Mouse (Mus musculus): ENCODE measurements around the gene Mzt1.
"Not testable (repeated sequence)": the region's sequence is repeated elsewhere in the genome, so short reads cannot be mapped to it uniquely, and the experiment has no call there.

The Mzt1 gene

GRCm38 (mm10) chr14:99046031-99046781 lies at the start of gene Mzt1, which contains the start of gene Bora:
TSS of gene Mzt1 (minus strand) at chr14:99046134.
TSS of gene Bora (plus strand) at chr14:99046222.
- Histone ChIP-seq H3K36me3 (ENCODE audit: control insufficient read depth, insufficient read depth, low read length, poor library complexity, severe bottlenecking) (no peaks in the 10 kb centered on the region; the same call in 1 of the 2 replicates), H3K27me3 (ENCODE audit: control insufficient read depth, insufficient read depth, low read length, poor library complexity, severe bottlenecking) (no peaks in the 10 kb centered on the region)
- peak; percentile 96 for DNase-seq (ENCODE audit: low read depth, low spot score)

- no peak for DNase-seq (ENCODE audit: low read depth, low spot score)
- H3K36me3 ChIP-seq (ENCODE audit: control insufficient read depth, insufficient read depth, low read length, poor library complexity, severe bottlenecking): peaks cover 23% of the 10 kb centered on the region
Observed at GRCm38 (mm10) chr14:99088947-99089346, 43.0 kb upstream of the Mzt1 start.

GRCm38 (mm10) chr14:99071146-99071545 lies 25.2 kb upstream of the Mzt1 start:
- Histone ChIP-seq H3K36me3 (ENCODE audit: control insufficient read depth, insufficient read depth, low read length, poor library complexity, severe bottlenecking) (0 out of 2 replicates have a peak, but pooled peaks cover 4% of the 10 kb centered on the region), H3K27me3 (ENCODE audit: control insufficient read depth, insufficient read depth, low read length, poor library complexity, severe bottlenecking) (no peaks in the 10 kb centered on the region)
- DNase-seq (ENCODE audit: low read depth, low spot score): no peak

More at GRCm38 (mm10) chr14:99088947-99089346, 43.0 kb upstream of the Mzt1 start:
- H3K27me3 ChIP-seq (ENCODE audit: control insufficient read depth, insufficient read depth, low read length, poor library complexity, severe bottlenecking): 0 out of 2 replicates have a peak, but pooled peaks cover 2% of the 10 kb centered on the region

- Histone ChIP-seq H3K27me3 (ENCODE audit: control insufficient read depth, insufficient read depth, low read length, poor library complexity, severe bottlenecking) (no peaks in the 10 kb centered on the region), H3K36me3 (ENCODE audit: control insufficient read depth, insufficient read depth, low read length, poor library complexity, severe bottlenecking) (peaks cover 2% of the 10 kb centered on the region; the same call in 1 of the 2 replicates)
- DNase-seq (ENCODE audit: low read depth, low spot score): no peak
Observed at GRCm38 (mm10) chr14:99063091-99063490, 17.2 kb upstream of the Mzt1 start.

GRCm38 (mm10) chr14:99060616-99061015 lies 14.7 kb upstream of the Mzt1 start:
- Histone ChIP-seq H3K36me3 (ENCODE audit: control insufficient read depth, insufficient read depth, low read length, poor library complexity, severe bottlenecking) (peaks cover 2% of the 10 kb centered on the region; the same call in 1 of the 2 replicates), H3K27me3 (ENCODE audit: control insufficient read depth, insufficient read depth, low read length, poor library complexity, severe bottlenecking) (no peaks in the 10 kb centered on the region)
- no peak for DNase-seq (ENCODE audit: low read depth, low spot score)

- H3K36me3 ChIP-seq (ENCODE audit: control insufficient read depth, insufficient read depth, low read length, poor library complexity, severe bottlenecking): peaks cover 2% of the 10 kb centered on the region; the same call in 1 of the 2 replicates
- no peak for DNase-seq (ENCODE audit: low read depth, low spot score)
Observed at GRCm38 (mm10) chr14:99058959-99059586, 13.1 kb upstream of the Mzt1 start.

GRCm38 (mm10) chr14:99046782-99047181 lies 848 bp upstream of the Mzt1 start:
- DNase-seq (ENCODE audit: low read depth, low spot score): peak; percentile 17
- Histone ChIP-seq H3K27me3 (ENCODE audit: control insufficient read depth, insufficient read depth, low read length, poor library complexity, severe bottlenecking) (no peaks in the 10 kb centered on the region), H3K36me3 (ENCODE audit: control insufficient read depth, insufficient read depth, low read length, poor library complexity, severe bottlenecking) (no peaks in the 10 kb centered on the region; the same call in 1 of the 2 replicates)

More at GRCm38 (mm10) chr14:99058959-99059586, 13.1 kb upstream of the Mzt1 start:
- no peaks in the 10 kb centered on the region for H3K27me3 ChIP-seq (ENCODE audit: control insufficient read depth, insufficient read depth, low read length, poor library complexity, severe bottlenecking)

GRCm38 (mm10) chr14:99045378-99046030 lies 430 bp downstream of the Mzt1 start:
- DNase-seq (ENCODE audit: low read depth, low spot score): peak; percentile 72
- Histone ChIP-seq H3K27me3 (ENCODE audit: control insufficient read depth, insufficient read depth, low read length, poor library complexity, severe bottlenecking) (no peaks in the 10 kb centered on the region), H3K36me3 (ENCODE audit: control insufficient read depth, insufficient read depth, low read length, poor library complexity, severe bottlenecking) (no peaks in the 10 kb centered on the region; the same call in 1 of the 2 replicates)

GRCm38 (mm10) chr14:99044718-99045117 lies 1.2 kb downstream of the Mzt1 start:
- Histone ChIP-seq H3K36me3 (ENCODE audit: control insufficient read depth, insufficient read depth, low read length, poor library complexity, severe bottlenecking) (no peaks in the 10 kb centered on the region; the same call in 1 of the 2 replicates), H3K27me3 (ENCODE audit: control insufficient read depth, insufficient read depth, low read length, poor library complexity, severe bottlenecking) (no peaks in the 10 kb centered on the region)
- no peak for DNase-seq (ENCODE audit: low read depth, low spot score)

- H3K27me3 ChIP-seq (ENCODE audit: control insufficient read depth, insufficient read depth, low read length, poor library complexity, severe bottlenecking): no peaks in the 10 kb centered on the region
- DNase-seq (ENCODE audit: low read depth, low spot score): no peak
- no peaks in the 10 kb centered on the region; the same call in 1 of the 2 replicates for H3K36me3 ChIP-seq (ENCODE audit: control insufficient read depth, insufficient read depth, low read length, poor library complexity, severe bottlenecking)
Observed at GRCm38 (mm10) chr14:99044096-99044495, 1.8 kb downstream of the Mzt1 start.

- no peak for DNase-seq (ENCODE audit: low read depth, low spot score)
- Histone ChIP-seq H3K27me3 (ENCODE audit: control insufficient read depth, insufficient read depth, low read length, poor library complexity, severe bottlenecking) (no peaks in the 10 kb centered on the region), H3K36me3 (ENCODE audit: control insufficient read depth, insufficient read depth, low read length, poor library complexity, severe bottlenecking) (no peaks in the 10 kb centered on the region; the same call in 1 of the 2 replicates)
Observed at GRCm38 (mm10) chr14:99043499-99043898, 2.4 kb downstream of the Mzt1 start.

GRCm38 (mm10) chr14:99041416-99041815 lies 4.5 kb downstream of the Mzt1 start:
- no peaks in the 10 kb centered on the region for H3K27me3 ChIP-seq (ENCODE audit: control insufficient read depth, insufficient read depth, low read length, poor library complexity, severe bottlenecking)
- peaks cover 2% of the 10 kb centered on the region; the same call in 1 of the 2 replicates for H3K36me3 ChIP-seq (ENCODE audit: control insufficient read depth, insufficient read depth, low read length, poor library complexity, severe bottlenecking)
- DNase-seq (ENCODE audit: low read depth, low spot score): peak; percentile 8

GRCm38 (mm10) chr14:99039308-99039707 lies 6.6 kb downstream of the Mzt1 start:
- not testable (repeated sequence) for H3K36me3 ChIP-seq (ENCODE audit: control insufficient read depth, insufficient read depth, low read length, poor library complexity, severe bottlenecking); H3K27me3 ChIP-seq (ENCODE audit: control insufficient read depth, insufficient read depth, low read length, poor library complexity, severe bottlenecking); DNase-seq (ENCODE audit: low read depth, low spot score)

- Histone ChIP-seq H3K27me3 (ENCODE audit: control insufficient read depth, insufficient read depth, low read length, poor library complexity, severe bottlenecking) (no peaks in the 10 kb centered on the region), H3K36me3 (ENCODE audit: control insufficient read depth, insufficient read depth, low read length, poor library complexity, severe bottlenecking) (peaks cover 6% of the 10 kb centered on the region; the same call in 1 of the 2 replicates)
- DNase-seq (ENCODE audit: low read depth, low spot score): no peak
Observed at GRCm38 (mm10) chr14:99037703-99038102, 8.2 kb downstream of the Mzt1 start.
